Mouse (Mus musculus) kidney, embryonic 15.5 days (tissue): ENCODE data around the gene Zfp646. TPM values are rescaled to one million over a fixed set of nuclear protein-coding genes. Genes with fewer than 3 reads are reported as not detected.

Experiments
- polyA plus RNA-seq: library from polyadenylated mRNA; unstranded; fragments of >200 nt; fragmentation: Nextera tagmentation; extraction: Ambion mirVana; gene quantifications from 2 replicates; pipeline ENCODE4 v1.2.1, GENCODE M21; 2015

The Zfp646 gene
- polyA plus RNA-seq, 1 experiment from 2014 or later, result 13.7 TPM

Other genes with a start within 250 kb of the Zfp646 start
- 64.2 and 66.8 TPM in 2 replicates for gene Bcl7c, start 167.3 kb upstream of the Zfp646 start, polyA plus RNA-seq
- gene Ctf1, start 163.5 kb upstream of the Zfp646 start, polyA plus RNA-seq, result 15.3 and 16.5 TPM in 2 replicates
- 0.31 and 0.33 TPM in 2 replicates for gene Ctf2, start 144.1 kb upstream of the Zfp646 start, polyA plus RNA-seq
- gene Fbxl19, start 131.7 kb upstream of the Zfp646 start, polyA plus RNA-seq, result 5.6 and 6.8 TPM in 2 replicates
- gene Orai3, start 106.4 kb upstream of the Zfp646 start, polyA plus RNA-seq, result 25.1 and 26.7 TPM in 2 replicates
- gene Setd1a, start 99.6 kb upstream of the Zfp646 start, polyA plus RNA-seq, result 23.2 and 25.9 TPM in 2 replicates
- gene Gm49388, start 90.6 kb upstream of the Zfp646 start, polyA plus RNA-seq, result not detected in 2 replicates
- 23.0 and 27.6 TPM in 2 replicates for gene Hsd3b7, start 75.6 kb upstream of the Zfp646 start, polyA plus RNA-seq
- gene Stx4a, start 51.9 kb upstream of the Zfp646 start, polyA plus RNA-seq, result 46.4 and 53.2 TPM in 2 replicates
- 3.8 and 5.2 TPM in 2 replicates for gene Stx1b, start 51.7 kb upstream of the Zfp646 start, polyA plus RNA-seq
- 22.7 TPM in 2 replicates for gene Zfp668, start 607 bp downstream of the Zfp646 start, polyA plus RNA-seq
- gene Prss53, start 14.7 kb downstream of the Zfp646 start, polyA plus RNA-seq, result 2.2 and 2.7 TPM in 2 replicates
- gene Gm21974, start 19.2 kb downstream of the Zfp646 start, polyA plus RNA-seq, result not detected in 2 replicates
- gene Vkorc1, start 19.4 kb downstream of the Zfp646 start, polyA plus RNA-seq, result 152 and 162 TPM in 2 replicates
- 120 and 140 TPM in 2 replicates for gene Bckdk, start 27.9 kb downstream of the Zfp646 start, polyA plus RNA-seq
- 41.8 and 43.5 TPM in 2 replicates for gene Kat8, start 36.3 kb downstream of the Zfp646 start, polyA plus RNA-seq
- gene Prss8, start 53.9 kb downstream of the Zfp646 start, polyA plus RNA-seq, result 56.9 and 59.5 TPM in 2 replicates
- 11.5 and 12.4 TPM in 2 replicates for gene Prss36, start 70.5 kb downstream of the Zfp646 start, polyA plus RNA-seq
- 421 and 440 TPM in 2 replicates for gene Fus, start 91.2 kb downstream of the Zfp646 start, polyA plus RNA-seq
- 43.9 and 45.1 TPM in 2 replicates for gene Pycard, start 117.6 kb downstream of the Zfp646 start, polyA plus RNA-seq
- gene Trim72, start 127.7 kb downstream of the Zfp646 start, polyA plus RNA-seq, result 0.31 and 0.60 TPM in 2 replicates
- 1.2 and 1.4 TPM in 2 replicates for gene Itgam, start 186.4 kb downstream of the Zfp646 start, polyA plus RNA-seq
- not detected in 2 replicates for gene Gm49368, start 186.5 kb downstream of the Zfp646 start, polyA plus RNA-seq